Mouse (Mus musculus) T-cell, adult 2 months (primary cell): ENCODE measurements around the gene Wdr95.
"Not testable (repeated sequence)": the region's sequence is repeated elsewhere in the genome, so short reads cannot be mapped to it uniquely, and the experiment has no call there.

ENCODE experiments used
- DNase-seq: peaks from one replicate; pipeline ENCODE4 v3.0.0; 2022; ENCODE audit warnings: low spot score

The Wdr95 gene

DNA sequence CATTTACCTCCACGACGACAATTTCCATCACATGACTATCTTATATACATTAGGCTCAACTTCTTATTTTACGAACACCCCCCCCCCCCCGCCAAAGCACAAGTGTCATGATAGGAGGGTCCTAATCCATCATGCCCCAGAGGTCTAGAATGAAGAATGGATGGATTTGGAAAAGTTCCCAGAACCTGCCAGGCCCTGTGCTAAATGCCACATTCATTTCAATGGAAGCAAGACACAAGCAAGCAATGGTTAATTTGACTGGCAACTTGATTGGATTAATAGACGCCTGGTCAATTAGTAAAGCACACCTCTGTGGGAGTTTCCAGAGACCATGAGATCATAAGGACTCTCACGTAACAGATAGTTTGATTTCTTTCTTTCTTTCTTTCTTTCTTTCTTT is 11.4 kb upstream of the Wdr95 start:
- DNase-seq, result no peak

DNA sequence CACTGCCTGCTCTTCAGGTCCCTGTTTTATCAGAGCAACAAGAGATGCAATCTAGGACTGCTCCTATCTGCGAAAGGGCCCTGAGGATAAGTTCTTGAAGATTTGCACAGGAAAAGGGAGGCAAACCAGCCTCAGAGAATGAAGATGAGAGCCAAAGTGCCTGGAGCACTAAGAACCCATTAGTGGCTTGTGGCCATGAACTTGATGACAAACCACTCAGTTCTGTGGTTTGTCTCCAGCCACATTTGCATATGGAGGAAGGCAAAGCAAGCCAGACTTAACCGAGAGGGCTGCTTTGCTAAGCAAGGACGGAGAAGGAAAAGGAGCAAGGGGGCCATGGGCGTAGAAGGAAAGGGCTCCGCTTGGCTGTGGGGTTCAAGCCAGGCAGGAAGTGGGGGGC is 7.7 kb upstream of the Wdr95 start:
- no peak for DNase-seq

DNA sequence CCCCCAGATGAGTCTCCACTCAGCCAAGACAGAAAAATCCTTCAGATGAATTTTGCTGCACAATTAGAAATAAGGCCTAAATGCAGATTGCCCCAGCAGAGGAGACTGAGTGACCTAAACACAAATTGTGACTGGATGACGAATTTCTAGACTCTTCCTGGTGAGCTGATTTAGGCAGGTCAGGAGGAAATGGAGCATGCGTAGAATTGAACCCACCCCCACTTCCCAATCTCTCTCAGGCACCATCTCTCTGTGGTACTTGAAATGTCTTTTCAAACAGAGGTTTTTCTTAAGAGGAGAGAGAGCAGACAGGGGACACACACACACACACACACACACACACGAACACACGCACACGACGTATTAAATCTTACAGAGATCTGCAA is 4.6 kb upstream of the Wdr95 start:
- DNase-seq, result no peak

DNA sequence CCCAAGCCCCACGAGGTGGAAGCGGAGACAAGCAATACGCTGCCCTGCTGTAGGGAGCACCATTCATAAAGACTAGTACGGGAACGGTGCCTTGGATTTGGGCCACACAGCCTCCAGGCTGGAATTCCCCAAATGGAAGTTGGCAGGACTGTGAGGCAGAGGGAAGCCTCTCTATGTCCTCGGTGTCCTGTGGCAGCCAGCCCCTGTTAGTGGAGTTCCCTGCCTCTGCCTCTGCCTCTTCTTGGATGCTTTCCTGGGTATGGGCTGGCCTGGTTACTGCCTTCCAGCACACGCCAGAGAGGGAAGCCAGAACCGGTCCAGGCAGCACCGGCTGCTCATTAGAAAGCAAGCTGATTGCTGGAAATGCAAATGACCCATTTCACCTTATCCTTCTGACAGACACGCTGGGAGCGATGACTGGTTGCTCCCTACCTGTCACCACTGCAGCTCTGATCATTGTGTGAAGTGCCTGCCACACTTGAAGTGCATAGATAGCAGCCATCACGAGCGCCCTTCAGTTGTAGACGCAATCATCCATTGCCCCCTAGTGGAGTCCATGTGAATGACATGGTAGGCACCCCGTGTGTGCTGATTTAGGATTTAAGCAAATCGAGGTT is 4.1 kb upstream of the Wdr95 start:
- DNase-seq, result peak; percentile 74

DNA sequence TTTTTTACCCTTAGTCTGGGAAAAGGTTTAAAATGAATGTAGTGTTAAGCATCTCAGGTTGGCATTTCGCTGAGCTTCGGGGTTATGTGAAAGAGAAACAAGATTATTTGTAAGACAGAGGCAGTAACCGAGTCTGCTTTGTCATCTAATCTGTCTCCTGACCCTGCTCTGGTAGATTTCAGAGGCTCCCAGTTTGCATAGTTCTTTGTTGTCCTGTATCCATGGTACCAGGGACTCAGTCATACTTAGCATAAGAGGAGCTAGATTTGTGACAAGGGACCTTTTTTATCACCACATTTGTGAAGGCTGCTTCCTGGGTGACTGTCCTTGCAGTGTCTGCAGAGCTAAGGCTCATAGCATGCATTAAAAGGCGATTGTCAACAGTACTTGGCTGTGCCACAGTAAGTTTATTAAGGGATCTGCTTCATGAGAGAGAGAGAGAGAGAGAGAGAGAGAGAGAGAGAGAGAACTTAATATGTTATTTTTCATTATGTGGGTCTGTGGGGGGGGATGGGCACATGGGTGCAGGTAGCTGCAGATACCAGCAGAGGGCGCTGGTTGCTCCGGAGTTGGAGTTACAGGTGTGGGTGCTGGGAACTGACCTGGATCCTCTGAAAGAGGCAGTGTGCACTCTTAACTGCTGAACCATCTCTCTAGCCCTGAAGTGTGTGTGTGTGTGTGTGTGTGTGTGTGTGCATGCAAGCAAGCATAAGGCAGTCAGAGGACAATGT is 3.3 kb upstream of the Wdr95 start:
- DNase-seq, result peak; percentile 19

DNA sequence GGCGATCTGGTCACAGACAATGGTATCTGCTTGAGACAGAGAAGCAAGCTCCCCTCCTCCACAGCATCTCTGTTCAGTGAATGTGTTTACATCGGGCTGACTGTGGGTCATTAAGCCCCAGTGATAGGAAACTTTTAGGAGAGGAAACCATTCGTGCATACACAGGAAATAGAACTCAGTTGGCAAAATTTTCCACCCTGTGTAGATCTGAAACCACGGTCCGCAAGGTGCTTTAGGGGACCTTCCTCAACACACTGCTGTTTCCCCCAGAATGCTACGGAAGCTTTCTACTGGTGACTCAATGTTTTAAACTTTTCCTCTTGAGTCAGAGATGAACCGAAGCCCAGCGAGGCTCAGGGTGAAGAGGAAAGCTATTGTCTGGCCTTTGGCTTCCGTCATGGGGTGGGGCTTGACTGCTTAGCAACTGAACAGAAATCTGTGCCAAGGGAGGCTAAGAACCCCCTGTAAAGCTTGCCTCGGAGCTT is 2.0 kb upstream of the Wdr95 start:
- DNase-seq, result peak; percentile 54

DNA sequence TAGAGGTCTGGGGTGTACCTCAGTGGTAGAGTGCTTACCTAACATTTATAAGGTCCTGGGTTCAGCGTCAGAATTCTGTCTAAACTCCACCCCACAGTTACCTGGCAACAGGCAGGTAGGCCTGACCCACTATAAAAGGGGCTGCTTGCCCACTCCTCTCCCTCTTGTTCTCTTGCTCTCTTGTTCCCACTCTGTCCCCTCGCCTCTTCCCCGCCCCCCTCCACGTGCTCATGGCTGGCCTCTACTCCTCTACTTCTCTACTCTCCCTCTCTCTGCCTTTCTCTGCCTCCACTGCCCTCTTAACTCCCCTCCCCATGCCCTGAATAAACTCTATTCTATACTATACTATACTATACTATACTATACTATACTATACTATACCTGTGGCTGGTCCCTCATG is 1.2 kb upstream of the Wdr95 start:
- not testable (repeated sequence) for DNase-seq

DNA sequence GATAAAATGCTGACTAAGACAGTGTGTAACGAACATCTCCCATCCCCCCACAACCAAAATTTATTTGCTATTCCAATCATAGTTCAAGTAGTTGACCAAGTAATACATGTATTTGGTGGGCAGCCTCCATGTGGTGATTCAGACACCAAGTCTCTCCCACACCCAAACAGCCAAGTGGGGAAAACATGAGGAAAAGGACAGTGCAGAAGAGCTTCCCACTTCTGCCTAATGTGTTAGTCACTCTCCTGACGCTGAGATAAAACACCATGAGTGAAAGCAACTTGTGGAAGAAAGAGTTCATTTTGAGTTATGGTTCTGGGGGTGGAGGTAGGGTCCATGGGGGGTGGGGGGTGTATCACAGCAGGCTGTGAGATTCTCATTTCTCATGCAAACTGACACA is 5.4 kb downstream of the Wdr95 start:
- DNase-seq, result no peak

DNA sequence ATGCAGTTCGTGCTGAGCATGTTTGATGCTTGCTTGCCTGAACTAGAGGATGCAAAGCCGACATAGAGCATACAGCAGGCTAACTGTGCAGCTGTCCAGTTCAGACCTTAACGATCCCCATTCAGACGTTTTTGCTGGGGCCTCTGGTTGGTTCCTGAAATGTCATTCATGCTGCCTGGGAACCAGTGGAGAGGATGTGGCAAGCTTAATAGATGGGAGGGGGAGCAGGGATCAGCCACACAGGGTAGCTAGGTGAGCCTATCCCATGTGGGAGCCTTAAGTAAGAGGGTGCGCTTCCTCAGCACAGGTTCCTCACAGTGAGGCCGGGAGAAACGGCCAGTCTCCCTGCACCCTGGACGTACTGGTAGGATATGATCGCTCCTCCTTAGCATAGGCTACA is 7.5 kb downstream of the Wdr95 start:
- DNase-seq, result no peak

DNA sequence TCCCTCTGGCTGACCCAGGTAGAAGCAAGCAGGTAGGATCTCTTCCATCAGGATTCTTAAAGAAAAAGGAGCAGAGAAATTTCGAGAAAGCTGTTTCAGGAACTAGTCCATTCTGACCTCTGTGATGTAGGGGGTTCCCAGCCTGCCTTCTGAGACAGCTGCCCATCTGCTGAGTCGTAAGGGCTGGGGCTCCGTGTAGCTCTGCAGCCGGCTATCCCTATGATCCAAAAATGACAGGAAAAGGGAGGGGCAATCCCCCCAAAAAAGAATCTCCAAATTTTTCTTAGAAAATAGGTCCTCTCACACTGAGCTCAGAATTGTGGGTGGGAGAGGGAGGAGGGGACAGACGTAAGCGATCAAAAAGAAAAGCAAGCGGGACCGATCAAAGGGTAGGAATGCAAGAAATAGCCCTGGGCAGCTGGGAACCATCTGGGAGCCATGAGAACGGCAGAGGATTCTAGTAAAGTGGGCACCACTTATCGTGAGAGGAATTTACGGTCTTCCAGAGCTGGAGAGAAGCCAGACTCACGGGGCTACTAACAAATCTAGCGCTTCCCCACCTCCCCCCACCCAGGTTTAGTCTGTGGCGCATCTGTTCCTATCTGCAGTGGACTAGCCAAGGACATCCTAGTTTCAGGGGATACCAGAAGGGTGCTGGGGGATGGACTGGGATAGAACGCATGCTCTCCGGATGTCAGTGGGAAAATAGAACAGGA is 9.5 kb downstream of the Wdr95 start:
- DNase-seq, result no peak

DNA sequence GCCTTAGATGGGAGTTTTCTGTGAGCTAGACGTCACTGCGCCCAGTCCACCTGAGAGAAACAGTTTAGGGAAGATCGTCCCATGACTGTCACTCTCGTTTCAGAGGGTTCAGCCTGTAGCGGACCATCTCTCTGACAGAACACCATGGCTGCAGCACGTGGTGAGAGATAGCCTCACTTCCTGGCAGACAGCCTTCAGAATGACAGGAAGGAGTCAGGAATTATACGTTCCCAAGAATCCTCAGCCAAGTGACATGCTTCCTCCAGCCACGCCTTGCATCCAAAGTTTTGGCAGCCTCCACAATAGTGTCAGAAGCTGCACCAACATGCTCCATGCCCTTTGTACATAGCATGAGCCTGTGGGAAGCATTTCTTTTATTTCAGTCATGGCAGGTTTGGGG is 10.1 kb downstream of the Wdr95 start:
- no peak for DNase-seq

DNA sequence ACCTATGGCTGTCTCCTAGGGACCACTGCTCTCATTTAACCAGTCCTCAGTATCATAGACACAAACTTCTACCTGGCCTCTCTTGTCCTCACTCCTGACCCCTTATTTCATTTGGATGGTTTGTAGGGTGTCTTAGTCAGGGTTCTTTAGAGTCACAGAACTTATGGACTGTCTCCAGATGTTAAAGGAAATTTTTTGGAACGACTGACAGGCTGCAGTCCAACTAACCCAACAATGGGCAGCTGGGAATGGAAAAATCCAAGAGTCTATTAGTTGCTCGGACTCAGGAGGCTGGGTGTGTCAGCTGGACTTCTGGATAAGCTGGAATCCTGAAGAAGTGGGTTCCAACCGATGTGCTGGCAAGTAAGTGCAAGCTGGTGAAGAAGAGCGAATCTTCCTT is 10.6 kb downstream of the Wdr95 start:
- no peak for DNase-seq

DNA sequence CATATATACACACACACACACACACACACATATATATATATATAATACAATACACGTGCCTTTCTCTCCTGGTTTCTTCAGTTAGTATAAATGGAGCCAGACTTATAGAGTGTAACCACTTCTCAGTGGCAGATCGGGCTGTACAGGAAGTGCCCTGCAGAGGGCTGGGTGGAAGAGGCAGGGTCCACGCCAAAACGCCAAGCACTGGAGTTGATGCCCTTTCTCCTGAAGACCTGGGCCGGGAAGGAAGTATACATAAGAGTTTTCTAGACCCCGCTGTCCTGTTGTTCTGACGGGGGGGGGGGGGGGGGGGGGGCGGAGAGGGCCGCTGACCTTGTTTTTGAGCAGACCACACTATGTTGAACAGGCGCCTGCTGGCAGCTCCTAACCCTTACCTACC is 22.7 kb downstream of the Wdr95 start:
- no peak for DNase-seq

DNA sequence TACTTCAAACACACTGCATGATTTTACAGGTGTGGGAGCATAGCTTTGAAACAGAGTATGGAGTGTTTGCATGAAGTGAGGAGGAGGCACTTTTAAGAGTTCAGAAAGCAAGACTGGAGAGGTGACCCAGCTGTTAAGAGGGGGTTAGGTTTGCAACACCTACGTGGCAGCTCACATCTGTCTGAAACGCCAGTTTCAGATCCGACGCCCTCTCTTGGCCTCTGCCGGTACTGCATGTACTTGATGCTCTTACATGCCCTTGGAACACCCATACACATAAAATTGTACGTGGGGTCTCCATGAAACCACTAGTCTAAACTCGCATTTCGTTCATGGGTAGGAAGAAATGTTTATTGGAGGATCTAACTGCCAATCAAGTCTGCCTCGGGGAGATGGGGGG is 24.3 kb downstream of the Wdr95 start:
- DNase-seq, result peak; percentile 9

DNA sequence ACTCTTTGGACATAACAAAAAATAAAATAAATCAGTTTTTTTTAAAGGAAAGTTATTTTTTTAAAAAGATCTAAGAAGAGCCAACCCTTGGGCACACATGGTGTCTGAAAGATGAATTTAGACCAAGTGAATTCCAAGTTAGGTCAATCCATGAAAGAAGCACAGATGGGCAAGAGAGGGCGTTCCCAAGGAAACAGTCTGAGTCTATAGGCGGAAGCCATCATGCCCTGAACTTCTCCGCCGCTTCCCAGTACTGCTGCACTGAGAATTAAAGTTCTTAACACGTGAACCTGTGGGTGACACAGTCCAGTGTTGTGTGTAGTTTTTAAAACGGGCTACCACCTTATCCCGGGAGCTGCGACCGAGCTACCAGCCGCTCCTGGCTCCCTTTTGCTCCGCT is 24.9 kb downstream of the Wdr95 start:
- no peak for DNase-seq

DNA sequence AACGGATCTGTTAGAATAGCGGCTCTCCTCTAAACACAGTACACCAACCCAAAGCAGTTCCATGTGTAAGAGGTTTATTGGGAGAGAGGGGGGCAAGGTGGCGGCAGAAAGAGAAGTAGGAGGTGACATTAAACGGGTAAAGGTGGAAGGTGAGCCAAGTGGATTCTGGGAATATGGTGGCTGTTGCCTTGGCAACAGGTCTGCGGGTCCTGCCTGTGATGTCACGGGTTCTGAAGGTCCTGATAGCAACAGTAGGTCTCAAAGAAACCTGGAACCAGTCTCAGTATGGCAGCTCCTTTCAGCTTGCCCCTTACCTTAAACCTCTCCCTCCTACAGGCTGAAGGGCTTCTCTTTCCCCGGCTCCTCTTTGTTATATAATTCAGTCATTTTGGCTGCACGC is 25.9 kb downstream of the Wdr95 start:
- no peak for DNase-seq

DNA sequence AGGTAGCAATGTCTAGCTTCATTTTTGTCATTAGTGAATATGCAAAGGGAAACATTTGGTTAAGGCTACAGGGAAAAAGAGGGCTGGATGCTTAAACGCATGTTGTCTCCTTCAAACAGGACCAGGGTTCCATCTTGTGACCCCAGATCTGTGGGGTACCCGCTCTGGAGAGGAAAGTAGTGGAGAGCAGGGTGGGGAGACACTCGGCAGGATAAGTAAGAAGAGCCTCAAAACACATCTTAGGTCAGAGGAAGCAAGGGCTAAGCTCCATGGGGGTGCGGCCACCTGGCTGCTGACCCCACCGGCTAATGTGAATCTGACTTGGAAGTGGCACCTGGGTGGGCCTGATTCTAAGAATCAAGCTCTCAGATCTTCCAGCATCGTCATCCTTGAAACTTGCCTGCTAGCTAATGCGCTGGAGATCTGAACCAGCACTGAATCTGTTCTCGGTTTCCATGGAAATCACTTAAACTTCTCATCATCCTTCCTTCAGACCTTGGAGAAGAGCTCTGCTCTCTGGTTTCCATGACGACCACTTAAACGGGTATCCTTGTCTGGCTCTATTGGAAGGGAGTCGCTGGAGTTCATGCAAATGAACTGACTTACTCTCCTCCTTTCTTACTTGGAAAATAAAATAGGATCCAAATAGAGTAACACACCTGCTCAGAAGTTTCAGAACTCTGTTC is 32.6 kb downstream of the Wdr95 start:
- no peak for DNase-seq

DNA sequence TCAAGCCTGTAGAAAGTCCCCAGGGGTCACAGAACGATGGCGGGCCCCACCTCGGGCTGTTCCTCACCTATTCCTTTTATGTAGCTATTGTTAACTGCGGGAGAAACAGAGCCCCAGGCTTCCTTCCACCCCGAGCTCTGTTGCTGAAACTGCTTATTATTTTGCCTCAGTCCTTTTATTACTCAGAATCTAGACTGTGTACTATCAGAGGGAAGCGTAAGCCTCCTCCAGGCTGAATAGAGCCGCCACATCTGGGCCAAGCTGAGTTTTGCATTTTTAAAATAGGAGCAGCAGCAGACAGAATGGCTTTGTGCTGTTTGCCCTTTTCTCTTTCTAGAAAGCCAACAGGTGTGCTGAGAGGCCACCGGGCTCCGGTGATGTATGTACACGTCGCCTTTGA is 37.5 kb downstream of the Wdr95 start:
- no peak for DNase-seq

DNA sequence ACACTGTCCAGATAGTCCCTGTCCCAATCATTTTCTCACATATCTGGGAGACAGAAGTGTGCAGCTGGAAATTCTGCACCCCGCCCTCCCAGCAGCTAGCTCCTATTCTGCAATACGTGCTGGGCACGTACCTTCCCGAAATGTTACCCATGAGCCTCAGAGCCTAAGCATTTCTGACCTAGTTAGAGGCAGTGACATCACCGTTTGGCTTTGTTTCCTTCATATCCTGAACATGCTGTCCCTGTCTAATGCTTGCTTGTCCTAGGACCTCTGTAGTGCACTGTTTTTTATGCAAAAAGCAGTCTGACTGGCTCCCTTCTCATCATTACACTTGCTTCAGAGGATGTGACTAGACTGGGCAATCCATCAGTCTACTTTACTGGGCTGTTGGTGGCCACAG is 38.5 kb downstream of the Wdr95 start:
- DNase-seq, result no peak

DNA sequence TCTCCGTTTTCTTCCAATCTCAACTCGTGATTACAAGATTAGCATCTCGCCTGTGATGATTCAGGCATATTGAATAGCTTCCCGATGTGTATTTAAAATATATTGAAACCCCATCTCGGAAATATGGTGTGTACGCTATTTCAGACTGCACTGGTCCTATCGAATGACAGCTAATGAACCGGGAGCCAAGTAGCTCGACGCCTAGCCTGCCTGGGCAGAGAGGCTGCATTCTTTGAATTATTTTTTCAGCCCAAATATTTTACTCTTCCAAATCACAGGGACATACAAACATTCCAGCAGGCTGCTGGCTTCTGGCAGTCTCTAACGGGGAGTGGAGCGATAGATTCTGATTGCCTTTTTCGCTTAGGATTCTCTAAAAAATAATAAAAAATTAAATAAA is 40.5 kb downstream of the Wdr95 start:
- DNase-seq, result no peak

DNA sequence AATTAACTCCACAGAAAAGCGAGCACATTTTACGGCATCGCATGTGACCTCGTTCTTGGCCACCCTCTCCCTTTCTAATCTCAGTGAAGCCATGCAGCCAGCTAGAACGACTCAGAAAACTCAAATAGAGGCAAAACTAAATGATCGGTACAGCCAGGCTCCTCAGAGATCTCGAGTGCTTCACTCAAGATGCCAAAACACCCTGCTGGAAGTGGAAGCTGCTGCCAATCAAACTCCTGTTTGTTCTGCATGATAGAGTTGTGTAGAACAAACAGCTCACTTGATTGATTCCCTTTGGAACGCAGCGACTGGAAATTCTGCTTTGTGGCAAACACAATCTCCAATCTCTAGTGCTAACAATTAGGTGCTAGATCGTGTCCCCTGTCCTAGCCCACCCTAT is 48.5 kb downstream of the Wdr95 start:
- no peak for DNase-seq

DNA sequence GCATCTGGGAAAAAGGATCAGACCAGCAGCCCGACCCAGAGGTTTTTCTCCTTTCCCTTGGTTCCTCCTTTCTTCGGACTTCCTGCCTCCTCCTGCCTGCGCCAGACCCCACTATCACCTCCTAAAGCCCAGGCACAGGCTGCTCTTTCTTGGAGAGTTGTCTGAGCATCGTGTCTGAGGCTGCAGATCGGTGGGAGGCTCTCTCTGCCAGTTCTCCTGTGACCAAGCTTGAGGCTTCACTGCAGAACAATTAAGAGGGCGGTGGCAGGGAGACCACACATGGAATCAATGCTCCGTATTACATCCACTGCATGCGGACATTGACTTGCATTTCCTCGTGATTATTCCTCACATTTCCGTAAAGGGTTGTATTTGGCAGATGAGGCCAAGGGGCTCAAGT is 49.0 kb downstream of the Wdr95 start:
- no peak for DNase-seq
